Mouse (Mus musculus): Measurements from ENCODE around the gene Timm22.

The Timm22 gene

DNA sequence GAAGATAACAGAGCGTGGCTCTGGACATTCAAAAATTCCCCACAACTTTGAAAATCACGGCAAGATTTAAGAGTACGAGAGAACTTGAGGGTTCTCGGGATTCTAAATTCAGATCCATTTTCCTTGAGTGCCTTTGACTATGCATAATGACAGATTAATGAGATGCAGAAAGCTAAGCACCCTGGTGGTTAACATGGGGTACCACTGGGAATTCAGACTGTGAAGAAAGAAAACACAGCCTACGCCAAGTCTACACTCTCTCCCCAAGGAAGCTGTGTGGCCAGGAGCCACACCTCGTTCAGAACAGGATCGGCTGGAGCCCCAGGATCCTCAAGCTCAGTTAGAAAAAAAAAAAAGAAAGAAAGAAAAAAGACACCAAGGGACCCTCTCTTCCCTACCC, 14.2 kb upstream of the Timm22 start:
- DNase-seq: no peak

DNA sequence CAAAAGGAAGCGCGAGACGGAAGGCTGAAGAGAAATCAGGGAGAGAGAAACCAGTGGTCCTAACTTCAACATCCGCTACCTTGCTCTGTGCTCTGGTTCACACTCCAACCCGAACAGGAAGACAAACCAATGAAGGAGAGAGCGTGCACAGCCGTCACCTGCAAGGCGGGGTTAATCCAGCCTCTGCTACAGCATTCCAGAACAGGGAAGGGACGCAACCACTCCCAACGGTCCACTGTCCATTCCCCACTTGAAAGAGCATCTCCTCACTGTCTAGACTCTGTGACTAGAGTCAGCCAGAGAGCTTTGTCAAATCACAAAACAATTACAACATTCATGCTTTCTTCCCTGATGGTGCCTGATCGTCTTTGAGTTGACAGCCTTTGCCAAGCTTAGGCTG, 13.8 kb upstream of the Timm22 start:
- DNase-seq: no peak

- peak; percentile 50 to 53 for DNase-seq
Observed at GRCm38 (mm10) chr11:76397650-76398311, 9.0 kb upstream of the Timm22 start.

GRCm38 (mm10) chr11:76398312-76398797, 8.4 kb upstream of the Timm22 start:
- DNase-seq: no peak

- peak; percentile 94 to 95 for DNase-seq
Observed at GRCm38 (mm10) chr11:76398798-76399586, 7.8 kb upstream of the Timm22 start, which contains the start of gene Nxn. Gene Nxn, minus strand, starts transcription at chr11:76399140.

GRCm38 (mm10) chr11:76399587-76400330, 7.0 kb upstream of the Timm22 start:
- DNase-seq: peak in 1 of 2 experiments; percentile 38

- no peak for DNase-seq
Observed at GRCm38 (mm10) chr11:76401398-76401797, 5.4 kb upstream of the Timm22 start.

DNA sequence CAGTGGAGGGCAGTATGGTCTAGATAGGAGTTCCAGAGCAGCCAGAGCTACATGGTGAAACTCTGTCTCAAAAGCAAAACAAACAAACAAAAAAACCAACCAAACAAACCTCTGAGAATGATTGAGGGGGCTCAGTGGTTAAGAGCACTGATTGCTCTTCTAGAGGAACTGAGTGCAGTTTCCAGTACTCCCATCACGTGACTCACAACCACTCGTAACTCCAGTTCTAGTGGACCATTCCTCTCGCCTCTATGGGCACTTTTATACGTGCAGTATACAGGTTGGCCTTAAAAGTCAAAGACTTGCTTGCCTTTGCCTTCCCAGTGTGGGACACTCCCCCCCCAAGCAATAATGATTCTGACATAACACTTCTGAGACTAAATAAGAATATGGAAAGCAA, 1.6 kb upstream of the Timm22 start:
- DNase-seq: no peak

DNA sequence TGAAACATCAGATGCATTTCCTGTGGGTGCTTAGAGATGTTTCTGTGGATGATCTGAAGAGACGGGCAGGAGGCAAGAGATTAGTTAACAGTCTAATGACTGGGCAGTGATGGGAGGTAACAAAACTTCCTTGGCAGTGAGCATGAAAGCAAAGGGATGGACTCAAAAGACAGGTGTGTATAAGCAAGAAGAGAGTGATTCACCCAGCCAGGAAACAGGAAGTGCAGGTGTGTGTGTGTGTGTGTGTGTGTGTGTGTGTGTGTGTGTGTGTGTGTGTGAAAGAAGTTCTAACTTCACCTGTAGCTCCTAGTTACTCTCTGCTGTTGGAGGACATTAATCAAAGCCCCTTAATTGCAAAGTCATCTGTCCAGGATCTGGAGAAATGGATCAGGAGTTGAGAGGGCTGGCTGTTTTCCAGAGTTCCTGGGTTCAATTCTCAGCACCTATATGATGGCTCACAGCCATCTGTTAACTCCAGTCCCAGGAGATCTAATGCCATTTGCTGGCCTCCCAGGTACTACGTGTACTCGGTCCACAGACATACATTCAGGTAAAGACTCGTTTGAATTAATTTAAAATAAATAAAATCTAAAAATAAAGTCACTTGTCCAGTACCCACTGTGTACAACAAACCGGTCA, 1.0 kb upstream of the Timm22 start:
- DNase-seq: no peak

- DNase-seq: peak; percentile 72 to 78
Observed at GRCm38 (mm10) chr11:76410826-76411225, 4.1 kb downstream of the Timm22 start.

- peak in 1 of 2 experiments; percentile 50 for DNase-seq
Observed at GRCm38 (mm10) chr11:76413202-76413601, 6.5 kb downstream of the Timm22 start.

DNA sequence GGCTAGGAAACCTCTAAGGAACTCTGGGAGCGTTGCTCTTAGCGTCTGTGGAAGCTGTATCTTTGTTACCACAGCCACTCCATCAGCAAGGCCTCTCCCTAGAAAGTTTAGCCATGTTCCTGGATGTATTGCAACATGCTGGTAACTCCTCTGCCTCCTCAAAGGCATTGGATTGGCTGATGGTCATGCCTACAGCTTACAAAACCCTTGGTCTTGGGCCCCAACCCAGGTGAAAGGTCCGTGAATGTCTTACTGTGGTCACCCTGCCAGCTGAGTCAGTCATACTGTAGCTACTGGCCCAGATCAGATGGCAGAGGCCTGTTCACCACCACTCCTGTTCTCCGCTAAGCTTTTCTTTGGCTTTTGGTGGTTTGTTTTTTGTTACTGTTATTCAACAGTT, 8.2 kb downstream of the Timm22 start:
- no peak for DNase-seq

DNA sequence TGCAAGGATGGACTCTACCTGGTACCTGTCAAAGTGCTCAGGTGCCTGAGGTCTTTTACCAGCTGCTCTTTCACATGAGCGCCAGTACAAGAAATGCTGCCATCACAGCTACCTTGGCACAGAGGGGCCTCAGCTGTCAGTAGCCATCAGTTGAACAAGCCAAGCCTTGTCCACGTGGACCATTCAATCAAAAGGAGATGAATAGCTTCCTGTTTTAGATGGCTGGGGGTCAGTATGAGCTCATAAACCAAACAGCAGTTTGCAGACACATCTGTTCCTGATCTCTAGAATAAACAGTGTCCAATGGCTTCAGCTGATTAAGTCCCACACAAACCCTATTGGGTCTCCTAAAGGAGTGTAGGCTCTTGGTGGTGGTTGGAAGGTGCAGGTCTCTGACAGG, 9.2 kb downstream of the Timm22 start:
- DNase-seq: no peak

GRCm38 (mm10) chr11:76418423-76418822, 11.7 kb downstream of the Timm22 start:
- DNase-seq: no peak

DNA sequence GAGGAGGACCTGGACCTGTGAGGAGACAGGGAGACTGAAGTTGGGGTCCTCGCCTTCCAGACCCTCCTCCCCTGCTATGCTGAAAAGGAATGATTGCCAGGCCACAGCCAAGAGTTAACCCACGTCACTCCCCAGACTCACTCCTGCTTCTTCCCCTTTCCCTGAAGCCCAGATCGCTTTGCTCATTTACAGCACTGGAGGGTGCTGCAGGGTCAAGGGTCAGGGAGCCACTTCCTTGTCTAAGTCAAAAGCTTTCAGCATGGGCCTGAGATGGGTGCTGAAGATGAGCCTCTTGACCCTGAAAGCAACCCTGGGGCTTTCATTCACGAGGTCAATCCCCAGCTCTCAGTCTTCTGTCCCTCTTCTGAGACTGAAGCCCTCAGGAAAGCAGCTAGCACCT, 12.4 kb downstream of the Timm22 start:
- DNase-seq: peak in 1 of 2 experiments; percentile 65

GRCm38 (mm10) chr11:76420896-76421295, 14.1 kb downstream of the Timm22 start:
- peak; percentile 34 to 62 for DNase-seq

DNA sequence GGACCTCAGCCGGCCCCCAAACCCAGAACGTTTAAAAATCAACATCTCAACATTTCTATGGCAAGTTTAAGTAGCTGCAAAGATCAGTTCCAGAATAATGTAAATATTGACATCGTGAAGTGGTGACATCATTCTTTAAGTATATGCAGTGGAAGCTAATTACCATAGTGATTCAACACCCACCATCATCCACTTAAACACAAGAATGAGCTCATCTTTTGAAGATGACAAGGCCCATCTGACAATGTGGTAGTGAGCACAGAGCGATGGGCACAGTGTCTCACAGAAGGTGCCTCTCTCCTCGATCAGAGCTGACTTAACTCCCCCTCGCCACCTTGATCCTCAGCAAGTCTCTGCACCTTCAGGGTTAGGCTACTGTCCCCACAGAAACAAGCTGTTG, 19.0 kb downstream of the Timm22 start:
- no peak for DNase-seq

DNA sequence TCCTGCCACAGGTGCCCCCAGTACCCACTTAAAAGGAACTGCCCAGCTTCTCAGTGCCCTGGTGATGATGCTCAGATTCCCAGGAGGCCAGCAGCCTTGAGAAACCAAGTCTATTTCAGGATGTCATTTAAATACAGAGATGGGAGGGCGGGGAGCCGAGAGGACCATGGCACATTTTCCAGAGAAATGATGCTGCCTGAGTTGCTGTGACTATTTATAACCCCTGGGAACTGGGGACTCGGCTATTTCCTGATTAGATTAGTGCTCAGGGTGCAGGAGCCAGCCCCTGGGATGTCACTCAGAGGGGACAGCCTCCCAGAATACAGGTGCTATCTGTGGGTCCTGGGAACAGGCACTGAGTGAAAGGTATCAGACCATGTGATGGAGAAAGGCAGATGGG, 21.0 kb downstream of the Timm22 start:
- DNase-seq: no peak

DNA sequence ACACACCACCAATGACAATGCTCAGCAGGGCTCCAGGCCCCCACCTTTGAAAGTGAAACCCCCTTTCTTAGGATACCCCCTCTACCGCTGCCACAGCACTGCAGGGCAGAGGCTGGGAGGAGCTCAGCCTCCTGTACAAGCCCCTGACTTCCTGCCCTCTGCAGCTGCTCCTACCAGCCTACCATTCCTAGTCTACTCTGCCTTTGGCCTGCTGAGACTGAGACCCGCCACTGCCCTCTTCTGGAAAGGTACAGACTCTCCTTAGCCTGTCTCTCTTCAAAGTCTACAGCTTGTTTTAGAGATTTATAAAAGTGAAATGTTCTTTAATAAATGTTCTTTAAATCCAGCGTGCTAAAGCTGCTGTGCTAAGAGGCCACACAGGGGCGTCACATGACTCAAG, 22.3 kb downstream of the Timm22 start:
- DNase-seq: no peak

DNA sequence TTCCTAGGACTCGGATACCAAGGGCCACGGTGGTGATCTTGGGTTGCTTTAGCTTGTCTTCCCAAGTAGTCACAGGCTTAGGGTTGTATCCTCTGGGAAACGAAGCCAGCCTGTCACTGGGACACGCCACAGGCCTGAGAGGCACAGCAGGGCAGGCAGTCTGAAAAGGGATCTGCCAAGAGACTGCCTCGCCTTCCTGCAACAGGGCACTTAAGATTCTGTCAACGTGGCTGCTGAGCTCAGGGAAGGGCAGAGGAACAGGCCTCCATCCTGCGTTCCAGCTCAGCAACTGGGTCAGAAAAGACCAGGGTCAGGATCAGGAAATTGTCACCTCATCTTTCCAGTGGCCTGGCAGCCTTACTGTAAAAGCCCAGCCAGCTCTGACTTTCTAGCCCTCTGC, 22.8 kb downstream of the Timm22 start:
- no peak for DNase-seq

GRCm38 (mm10) chr11:76429966-76430631, 23.3 kb downstream of the Timm22 start:
- DNase-seq: no peak

DNA sequence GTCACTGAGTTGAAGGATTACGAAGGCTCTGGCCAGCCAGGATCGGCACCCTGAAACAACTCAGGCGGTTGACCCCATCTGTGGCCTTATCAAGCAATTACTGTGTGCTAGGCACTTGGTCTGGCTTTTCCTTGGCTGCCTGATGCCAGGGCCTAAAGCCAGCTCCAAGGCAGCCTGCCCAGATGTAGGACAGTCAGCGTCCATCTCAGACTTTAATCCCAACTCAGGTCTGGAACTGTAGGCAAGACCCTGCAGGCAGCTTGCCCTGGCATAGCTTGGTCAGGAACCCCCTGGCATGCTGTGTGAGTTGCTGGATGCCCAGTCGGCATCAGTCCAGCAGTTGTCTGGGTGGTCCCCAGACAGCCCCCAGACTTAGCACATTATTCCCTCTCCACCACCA, 29.3 kb downstream of the Timm22 start:
- no peak for DNase-seq
